Mouse (Mus musculus) frontal cortex, postnatal 10 days (tissue): Measurements from ENCODE around the gene Trak1.

ENCODE experiments used
- DNase-seq, 2 experiments: peaks; one replicate each; pipeline ENCODE4 v3.0.0; 2022; ENCODE audit warnings: low spot score in 2 of 2, mixed read lengths in 1 of 2

Gene Trak1

DNA sequence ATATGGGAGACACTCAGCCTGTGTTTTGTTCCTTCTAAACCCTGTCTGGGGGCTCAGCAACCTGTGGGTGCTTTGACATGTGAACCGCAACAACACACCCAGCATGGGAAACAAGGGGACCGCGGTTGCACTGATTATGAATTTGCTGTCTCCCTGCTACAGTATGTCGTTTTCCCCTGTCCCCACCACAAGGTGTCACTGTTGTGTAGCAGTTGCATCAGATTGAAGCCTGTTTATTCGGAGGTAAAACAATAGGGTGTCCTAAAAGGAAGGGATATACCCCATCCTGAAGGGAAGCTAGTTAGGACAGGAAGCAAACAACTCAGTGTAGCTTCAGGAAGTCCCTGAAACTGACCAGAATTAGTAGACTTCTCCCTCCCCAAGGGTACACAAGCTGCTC is 182.2 kb downstream of the Trak1 start:
- peak in 1 of 2 experiments; percentile 68 for DNase-seq

GRCm38 (mm10) chr9:121487216-121487615 is 189.9 kb downstream of the Trak1 start:
- DNase-seq: no peak

DNA sequence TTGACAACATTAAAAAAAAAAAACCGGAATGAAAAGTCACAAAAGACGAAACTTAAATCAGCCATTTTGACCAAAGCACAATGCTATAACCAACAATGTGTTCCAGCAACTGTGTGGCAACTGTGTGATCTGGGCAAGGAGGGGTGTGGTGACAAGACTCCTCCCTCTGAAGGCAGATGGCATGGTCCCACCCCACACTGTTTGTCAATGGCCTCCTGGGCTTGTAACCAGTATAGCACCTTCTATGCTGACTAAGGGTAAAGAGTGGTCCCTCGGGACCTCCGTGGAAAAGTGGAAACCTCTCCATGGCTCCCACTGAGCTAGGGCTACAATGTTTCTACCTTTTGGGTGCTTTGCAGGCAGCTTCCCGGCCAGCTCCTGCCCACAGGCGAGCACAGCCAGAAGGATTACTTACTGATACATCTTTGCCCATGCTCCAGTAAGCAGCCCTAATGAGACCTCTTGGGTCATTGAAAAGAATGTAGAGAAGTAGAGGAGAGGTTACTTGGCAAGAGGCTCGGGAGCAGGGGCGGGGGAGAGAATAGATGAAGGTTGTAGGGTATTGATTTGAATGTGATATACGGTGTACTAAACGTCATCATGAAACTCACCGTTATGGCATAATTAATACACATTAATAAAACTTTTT is 194.4 kb downstream of the Trak1 start:
- DNase-seq: no peak

DNA sequence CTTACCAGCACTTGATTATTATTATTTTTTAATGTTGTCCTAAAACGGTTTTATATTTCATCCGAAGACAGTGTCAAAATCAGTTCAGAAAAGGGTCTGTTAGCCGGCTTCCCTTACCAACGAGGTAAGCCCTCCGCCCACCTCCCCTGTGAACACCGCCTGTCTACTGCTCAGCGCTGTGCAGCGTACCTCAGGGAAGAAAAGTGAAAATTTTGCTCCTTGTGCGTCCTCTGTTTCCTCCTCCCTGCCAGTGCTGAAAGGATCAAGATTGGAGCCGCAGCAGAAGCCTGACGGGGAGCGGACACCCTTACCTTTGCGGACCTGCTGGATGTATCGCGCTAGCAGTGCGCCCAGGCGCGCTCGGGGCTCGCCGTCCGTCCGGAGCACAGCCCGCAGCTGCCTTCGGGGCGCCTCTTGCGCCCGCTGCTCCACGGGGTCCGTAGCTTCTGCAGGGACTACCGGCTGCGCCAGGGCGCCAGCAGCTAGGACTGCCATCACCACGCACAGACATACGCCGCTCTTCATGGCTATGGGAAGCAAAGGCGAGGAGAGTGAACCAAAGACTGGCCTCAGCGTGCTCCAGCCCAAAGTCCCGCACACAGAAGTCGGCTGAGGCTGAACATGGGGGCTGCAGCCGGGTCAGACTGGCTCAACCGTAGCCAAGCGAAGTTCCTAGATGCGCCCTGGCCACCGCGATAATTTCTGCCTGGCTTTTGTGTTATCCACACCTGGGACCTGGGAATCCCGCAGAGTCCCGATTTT is 196.9 kb downstream of the Trak1 start:
- DNase-seq: no peak

GRCm38 (mm10) chr9:121495529-121495928 is 198.2 kb downstream of the Trak1 start, which contains the start of gene Cck:
TSS of gene Cck (minus strand) at chr9:121495694.
- DNase-seq: peak; percentile 39 to 57

GRCm38 (mm10) chr9:121496102-121496501 is 198.8 kb downstream of the Trak1 start:
- DNase-seq: peak in 1 of 2 experiments; percentile 34

DNA sequence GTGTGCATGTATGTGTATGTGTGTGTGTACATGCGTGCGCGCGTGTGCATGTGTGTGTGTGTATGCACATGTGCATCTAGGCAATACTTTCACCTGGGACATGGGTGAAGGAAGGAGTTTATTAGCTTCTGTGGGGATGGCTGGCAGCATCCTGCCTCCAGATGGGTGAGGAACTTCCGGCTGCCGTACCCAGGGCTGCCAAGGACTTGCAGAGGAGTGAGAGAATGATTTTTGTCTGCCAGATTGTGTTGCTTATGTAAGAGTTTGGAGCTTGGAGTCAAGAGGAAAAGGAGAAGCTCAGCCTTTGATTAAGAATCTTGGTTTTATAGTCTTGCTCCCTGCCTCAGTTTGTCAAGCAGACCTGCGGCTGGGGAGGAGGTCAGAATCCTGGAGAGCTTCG is 208.0 kb downstream of the Trak1 start:
- DNase-seq: peak in 1 of 2 experiments; percentile 53

GRCm38 (mm10) chr9:121506478-121507180 is 209.3 kb downstream of the Trak1 start:
- peak; percentile 37 to 71 for DNase-seq

DNA sequence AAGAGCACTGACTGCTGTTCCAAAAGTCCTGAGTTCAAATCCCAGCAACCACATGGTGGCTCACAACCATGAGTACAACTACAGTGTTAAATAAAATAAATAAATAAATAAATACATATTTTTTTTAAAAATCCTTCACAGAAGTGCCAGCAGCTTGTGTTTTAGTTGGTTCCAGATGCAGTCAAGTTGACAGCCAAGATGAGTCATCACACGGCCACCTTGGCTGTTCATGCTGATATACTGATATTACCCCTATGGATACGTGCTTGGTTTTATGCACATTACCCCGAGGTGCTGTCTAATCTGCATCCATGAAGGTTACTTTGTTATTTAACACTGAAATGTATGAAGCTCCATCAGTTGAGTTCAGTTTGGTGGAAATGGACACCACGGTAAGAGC is 214.6 kb downstream of the Trak1 start:
- DNase-seq: no peak

- no peak for DNase-seq
Observed at GRCm38 (mm10) chr9:121514462-121514861, 217.2 kb downstream of the Trak1 start.

DNA sequence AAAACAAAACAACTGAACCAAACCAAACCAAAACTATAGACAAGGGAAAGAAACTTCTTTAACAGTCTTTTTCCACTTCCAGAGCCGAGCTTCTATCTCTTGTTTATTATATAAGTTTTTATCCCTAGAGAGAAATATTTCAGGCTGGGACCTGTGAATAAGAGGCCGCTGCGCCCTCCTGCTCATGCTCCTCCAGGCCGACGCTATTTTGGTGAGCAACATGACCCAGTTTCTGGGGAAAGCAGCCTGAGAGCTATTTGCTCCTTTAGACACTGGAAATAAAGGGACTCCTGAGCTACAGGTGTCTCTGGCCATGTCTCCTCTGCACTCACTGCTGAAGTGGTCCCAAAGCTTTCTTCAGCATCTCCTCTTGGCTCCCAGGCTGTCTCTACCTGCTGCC is 222.7 kb downstream of the Trak1 start:
- no peak for DNase-seq
